Mouse (Mus musculus) mature B cell (primary cell): ENCODE measurements around the gene Akt1.

ENCODE experiments used
- in situ Hi-C: fragments of 300-500 bp; cut with MboI; formaldehyde crosslinking; loops from 2 replicates; pipeline ENCODE4 v1.14.3; 2019

The Akt1 gene

DNA sequence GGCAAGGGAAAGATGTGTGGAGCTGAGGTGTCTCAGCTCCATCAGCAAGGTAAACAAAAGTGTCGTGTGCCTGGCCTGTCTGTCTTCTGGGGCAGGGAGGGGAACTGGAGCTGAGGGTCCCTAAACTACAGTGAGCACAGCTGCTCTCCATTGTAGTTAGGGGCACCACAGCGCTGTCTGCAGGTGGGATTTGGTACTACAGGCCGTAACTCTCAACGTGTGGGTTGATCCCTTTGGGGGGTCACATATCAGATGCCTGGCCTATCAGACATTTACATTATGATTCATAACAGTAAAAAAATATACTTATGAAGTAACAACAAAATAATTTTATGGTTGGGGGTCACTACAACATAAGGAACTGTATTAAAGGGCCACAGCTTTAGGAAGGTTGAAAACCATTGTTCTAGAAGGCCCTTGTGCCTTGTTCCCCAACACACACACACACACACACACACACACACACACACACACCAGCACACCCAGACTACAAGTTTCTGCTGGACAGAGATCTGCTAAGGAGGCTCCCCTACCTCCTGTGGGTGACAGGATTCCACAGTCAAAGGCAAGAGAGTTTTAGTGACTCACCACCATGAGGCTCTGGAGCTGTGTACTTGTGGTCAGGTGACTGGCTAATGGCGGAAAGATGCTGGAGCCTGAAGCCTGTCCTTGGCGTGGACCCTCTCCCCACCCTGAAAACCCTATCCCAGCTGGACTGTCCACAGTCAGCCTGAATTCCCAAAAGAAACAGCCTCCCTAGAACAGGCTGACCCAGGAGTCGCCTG lies 47.4 kb downstream of the Akt1 start:
- in situ Hi-C loops = no loop called here

DNA sequence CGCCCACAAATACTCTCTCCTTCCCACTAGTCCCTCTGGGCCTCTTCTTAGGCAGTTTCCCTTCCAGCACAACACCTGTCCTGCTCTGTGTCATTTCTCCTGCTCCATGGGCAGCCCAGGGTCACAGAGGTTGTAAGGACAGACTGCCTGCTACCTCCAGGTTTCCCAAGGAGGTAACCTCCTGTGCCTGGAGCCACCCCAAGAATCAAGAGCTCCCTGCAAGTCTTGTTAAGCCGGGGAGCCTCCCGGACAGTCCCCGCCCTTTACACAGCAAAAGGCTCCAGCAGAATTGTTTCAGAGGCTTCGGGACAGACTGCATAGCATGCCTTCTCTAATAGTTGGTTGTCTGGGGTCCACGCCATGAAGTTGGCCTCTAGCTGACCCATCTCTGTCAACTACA lies 48.2 kb downstream of the Akt1 start:
- in situ Hi-C loops = no loop called here

DNA sequence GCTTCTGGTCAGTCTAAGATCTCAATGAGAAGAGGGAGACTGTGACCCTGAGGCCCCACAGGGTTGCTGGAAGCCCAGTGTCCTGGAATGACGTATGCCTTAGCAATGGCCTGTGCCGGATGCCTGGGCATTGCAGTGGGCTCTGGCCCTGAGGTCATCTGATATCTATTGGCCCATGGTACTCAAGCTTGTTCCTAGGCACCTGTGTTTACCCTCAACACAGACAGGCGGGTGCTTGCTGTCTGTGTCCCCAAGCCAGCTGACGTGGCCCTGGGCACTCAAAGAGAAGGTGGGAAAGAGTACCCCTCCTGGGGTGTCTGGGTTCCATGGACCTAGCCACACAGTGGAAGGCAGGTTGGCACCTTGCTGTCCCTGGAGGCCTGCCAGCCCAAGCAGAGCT lies 49.0 kb downstream of the Akt1 start:
- in situ Hi-C loops = no loop called here

DNA sequence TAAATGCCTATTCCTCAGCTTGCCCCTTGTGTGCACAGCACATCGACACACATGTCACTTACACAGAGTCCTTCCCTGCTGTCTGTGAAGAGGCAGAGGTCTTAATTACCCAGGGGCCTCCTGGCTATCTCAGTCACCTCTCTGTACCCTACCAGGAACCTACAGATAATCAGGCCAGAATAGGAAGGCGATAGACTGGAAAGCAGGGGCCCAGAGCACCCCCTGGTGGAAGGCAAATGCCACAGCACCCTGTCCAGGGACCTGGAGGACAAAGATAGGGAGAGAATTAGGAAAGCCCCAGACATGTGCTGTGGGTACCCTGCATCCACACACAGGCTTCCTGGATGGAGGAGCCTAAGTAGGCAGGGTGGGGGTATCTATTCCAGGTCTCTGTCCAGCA lies 50.9 kb downstream of the Akt1 start:
- in situ Hi-C loops = no loop called here

DNA sequence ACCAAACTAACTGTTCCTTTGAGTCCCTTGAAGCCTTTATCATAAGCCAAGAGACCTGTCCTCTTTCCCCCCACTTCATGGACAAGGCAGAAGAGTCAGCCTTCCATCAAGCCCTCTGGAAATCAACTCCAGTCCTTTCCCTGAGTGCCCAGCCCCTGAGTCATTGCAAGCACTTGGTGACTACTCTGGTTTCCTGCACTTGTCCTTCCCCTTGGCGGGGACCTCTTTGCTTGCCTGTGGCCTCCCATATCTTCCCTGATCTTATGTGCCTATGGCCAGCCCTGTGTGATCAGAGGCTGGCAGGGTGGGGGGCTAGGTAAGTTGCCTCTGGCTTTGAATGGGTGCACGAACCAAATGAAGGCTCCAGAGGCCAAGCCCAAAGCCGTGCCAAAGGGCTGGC lies 52.8 kb downstream of the Akt1 start:
- in situ Hi-C loops = no loop called here

DNA sequence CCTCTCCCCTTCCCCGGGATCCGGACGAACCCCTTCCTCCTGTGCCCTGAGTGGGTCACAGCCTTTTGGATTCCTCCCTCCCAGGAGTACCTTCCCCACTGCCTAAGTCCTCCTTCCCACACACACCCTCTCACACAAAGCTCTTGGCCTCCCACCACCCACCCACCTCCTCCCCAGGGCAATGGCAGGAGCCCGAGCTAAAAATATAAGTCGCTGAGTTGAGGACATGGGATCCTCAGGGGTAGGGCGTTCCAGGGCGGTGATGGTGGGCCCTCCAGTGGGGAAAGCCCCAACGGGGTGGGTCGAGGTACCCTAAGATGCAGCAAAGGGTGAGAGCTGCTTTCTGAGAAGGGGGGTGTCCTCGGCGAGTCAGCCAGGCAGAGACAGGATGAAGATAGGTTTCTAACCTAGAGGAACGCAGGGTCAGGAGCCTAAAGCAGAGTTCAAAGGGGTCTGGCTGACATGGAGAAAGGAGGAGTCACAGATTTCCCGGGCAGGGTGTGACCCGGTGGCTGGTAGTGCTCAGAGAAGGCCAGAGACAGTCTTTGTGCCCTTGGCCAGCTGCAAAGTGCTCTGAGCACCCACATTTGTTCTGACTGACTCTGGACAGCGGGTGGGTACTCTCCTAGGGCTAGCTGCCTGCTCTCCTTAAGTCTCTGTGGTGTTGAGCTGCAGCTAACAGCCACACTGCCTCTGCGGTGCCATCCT lies 54.2 kb downstream of the Akt1 start:
- in situ Hi-C loops = no loop called here

DNA sequence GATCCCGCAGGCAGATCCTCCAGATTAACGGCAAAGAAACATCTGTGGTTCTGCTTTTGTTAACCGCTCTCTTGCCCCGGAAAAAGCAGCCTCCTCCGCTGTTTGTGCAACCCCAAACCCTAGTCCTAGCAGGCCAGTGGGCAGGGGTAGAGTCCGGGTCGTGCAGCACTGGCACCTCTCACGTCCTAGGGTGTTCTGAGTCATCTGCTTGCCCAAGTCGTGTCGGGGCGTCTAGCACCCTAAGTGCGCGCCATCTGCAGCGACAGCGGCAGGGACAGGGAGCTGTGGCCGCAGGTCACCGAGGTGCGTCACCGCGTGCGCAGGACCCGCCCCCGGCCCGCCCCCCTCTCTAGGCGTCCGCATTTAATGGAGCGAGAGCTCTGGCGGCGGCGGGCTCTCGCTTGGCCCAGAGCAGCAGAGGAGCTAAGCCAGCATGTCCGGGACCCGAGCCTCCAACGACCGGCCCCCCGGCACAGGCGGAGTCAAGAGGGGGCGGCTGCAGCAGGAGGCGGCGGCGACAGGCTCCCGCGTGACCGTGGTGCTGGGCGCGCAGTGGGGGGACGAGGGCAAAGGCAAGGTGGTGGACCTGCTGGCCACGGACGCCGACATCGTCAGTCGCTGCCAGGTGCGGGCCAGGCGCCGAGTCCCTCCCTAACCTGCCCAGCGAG lies 54.9 kb downstream of the Akt1 start, which contains the start of gene Adssl1:
Adssl1 (plus strand) TSS at position 360 of the 668 bp plus-strand sequence.
- in situ Hi-C loops = loop anchor here (5.0 kb wide), 1 partner anchor 68 kb away; no protein-coding TSS in a partner anchor

DNA sequence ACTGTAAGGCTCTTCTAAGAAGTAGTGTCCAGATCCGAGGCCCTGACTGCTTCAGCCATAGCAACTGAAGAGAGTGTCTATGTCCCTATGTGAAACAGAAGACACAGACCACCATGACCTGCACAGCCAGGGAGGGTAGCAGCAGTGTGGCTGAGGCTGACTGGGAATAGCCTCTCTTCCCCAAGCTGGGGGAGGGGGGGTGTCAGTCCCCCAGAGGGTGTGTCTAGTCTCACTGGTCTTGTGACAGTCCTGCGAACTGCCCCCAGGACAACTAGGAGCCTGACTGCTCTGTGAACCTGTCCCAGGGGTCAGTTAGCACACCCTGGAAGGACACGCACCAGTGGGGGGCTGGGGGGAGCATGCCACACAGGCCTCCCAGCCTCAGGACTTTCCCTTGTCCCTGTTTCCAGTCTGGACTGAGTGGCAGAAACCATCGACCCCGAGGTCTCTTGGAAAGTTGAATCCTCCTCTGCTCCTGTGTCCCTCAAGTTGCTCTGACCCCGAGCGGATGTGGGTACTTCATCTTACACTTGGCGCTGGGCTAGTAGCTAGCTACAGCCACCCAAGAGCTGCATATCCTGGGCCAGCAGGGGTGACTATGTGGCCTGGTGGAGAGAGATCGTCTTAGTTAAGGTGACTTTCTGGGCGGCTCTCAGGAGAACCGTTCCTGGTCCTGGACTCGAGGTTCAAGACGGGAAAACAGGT lies 55.6 kb downstream of the Akt1 start:
- in situ Hi-C loops = loop anchor here (5.0 kb wide), 1 partner anchor 67 kb away; no protein-coding TSS in a partner anchor

DNA sequence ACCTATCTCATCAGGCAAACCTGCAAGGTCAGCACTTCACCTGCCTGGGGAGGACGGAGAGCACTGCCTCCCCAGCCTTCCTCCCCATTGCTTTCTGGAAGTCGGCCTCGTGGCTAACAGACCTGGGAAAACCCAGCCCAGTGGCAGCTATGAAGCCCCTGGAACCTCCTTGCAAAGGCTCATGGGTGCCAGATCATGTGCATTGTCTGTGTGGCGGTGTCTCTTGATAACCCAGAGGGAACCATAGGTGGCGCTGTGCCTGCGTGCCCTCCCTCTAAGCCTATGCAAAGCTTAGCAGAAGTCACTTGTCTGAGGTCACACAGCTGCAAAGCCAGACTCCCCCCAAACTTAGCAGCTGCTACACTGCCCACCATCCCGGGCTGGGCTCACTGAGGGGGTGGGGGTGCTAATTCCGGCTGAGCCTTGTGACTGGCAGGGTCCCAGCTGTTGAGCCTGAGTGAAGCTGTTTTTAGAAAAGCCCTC lies 56.7 kb downstream of the Akt1 start:
- in situ Hi-C loops = loop anchor here (5.0 kb wide), 1 partner anchor 66 kb away; no protein-coding TSS in a partner anchor

DNA sequence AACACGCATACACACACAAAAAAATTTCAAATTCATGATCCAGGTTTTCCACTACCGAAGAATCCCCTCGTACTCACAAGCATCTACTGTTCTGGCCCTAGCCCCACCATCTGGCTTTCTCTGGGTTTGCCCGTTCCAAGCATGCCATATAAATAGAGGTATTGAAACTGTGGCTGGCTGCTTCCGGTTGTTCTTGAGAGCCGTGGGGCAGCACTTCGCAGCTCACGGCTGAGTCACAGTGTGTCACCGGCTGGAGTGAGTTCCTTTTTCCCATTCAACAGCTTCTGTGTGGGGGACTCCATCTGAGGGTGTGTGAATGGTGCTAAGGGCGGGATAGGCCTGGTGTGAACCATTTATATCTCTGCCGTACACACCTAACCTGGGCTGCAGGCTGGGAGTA lies 57.5 kb downstream of the Akt1 start:
- in situ Hi-C loops = loop anchor here (5.0 kb wide), 1 partner anchor 65 kb away; no protein-coding TSS in a partner anchor

DNA sequence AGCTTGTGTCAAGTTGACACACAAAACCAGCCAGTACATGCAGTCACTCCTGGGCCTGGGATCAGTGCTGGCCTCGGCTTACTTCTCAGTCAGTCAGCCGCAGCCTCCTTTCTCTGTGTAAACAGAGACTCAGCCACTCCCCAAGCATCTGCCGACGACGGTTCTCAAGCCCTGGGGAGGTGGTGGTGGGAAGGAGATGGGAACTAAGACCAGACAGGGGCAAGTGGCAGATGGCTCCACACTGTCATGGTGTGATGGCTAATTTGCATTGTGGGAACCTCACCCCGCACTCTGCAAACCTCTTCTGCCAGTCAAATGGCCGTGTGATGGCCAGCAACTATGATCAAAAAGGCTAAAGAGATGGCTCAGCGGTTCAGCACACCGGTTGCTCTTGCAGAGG lies 58.0 kb downstream of the Akt1 start:
- in situ Hi-C loops = loop anchor here (5.0 kb wide), 1 partner anchor 64 kb away; no protein-coding TSS in a partner anchor

DNA sequence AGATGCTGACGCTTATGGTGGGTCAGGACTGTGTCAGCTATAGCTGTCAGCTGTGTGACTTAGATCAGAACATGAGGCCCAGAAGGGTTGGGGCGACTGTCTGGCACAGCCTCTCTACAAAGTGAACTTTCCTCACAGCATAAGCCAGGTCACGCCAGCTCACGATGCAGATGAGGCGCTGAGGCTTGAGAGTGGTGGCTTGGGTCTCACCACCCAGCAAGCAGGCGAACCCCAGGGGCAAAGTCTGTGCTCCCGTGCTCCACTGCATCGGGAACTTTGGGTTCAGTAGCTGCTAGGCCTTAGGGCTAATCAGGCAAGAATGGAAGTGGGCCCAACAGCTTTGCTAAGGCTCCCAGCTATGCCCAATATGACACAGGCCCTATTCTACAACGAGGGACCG lies 65.7 kb downstream of the Akt1 start:
- in situ Hi-C loops = no loop called here

DNA sequence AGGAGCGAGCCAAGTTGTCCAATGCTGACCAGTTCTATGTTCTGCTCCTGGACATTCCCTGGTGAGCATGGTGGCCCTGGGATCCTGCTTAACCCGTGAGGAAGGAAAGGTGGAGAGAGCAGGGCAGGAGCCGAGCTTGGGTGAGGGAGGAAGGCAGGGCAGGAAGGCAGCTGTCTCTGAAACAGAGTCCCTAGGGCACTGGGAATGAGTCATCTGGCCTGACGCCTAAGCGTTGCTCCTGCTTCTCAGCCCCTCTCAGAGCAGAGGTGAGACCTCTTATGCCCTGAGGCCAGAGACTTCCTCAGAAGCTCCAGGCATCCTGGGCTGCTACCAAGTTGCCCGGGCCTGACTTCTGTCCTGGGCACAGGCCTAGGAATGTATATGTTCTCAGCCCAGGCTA lies 67.7 kb downstream of the Akt1 start:
- in situ Hi-C loops = no loop called here

DNA sequence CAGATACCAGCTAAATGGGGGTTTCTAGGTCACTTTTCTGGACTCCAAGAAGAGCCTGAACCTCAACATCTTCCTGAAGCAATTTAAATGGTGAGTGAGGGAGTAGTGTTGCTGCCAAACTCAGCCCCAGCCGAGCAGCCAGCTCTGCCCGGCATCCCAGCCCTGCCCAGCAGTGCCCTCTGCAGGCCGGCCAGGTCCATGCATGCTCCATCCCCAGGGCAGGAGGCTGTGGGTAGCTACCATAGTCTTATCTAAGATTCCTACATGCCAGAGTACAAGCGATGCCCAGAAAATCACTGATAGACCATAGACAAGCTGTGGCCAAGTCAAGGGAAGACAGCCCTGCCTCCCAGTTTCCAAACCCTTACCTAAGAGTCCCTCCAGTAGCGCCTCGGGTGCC lies 68.9 kb downstream of the Akt1 start:
- in situ Hi-C loops = no loop called here

DNA sequence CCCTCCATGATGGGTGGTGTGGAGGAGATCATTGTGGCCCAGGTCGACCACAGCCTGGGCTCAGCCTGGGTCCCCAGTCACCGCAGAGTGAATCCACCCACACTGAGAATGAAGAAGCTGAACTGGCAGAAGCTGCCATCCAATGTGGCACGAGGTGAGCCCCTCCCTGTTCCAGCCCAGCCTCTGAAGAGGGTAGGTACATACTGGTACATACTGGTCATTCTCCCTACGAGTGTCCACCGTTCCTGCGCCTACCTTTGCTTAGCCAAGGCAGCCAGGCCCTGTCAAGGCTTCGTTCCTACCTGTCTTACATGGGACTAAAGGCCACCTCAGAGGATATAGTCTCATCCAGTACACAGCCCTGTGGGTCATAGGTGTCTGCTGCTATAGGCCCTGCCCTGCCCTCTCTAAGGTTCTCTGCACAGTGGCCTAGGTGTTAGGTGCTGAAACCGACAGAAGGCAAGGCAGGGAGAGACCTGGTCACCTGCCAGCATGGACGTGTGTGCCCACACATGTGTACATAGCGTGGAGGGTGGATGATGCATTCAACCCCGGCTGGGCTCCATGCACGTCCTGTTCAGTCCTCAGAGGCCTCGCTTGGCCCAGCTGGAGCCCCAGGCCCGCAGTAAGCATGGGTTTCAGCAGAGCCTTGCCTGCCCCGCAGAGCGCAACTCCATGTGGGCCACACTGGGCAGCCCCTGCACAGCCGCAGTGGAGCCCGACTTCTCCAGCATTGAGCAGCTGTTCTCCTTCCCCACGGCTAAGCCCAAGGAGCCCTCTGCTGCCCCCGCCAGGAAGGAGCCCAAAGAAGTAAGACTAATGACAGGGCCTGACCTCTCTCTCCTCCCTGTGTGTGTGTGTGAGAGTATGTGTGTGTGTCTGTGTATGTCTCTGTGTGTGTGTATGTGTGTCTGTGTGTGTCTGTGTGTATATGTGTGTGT lies 69.7 kb downstream of the Akt1 start:
- in situ Hi-C loops = no loop called here

DNA sequence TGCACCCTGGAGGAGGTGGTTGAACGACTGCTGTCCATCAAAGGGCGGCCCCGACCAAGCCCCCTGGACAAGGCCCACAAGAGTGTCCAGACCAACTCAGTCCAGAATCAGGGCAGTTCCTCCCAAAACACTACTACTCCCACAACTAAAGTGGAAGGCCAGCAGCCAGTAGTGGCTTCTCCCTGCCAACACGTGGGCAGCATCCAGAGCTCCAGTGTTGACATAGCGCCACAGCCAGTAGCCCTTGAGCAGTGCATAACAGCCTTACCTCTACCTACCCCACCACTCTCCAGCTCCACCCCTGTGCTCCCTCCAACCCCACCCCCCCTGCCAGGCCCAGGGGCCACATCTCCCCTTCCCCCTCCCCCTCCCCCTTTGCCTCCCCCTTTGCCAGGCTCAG lies 70.7 kb downstream of the Akt1 start:
- in situ Hi-C loops = no loop called here
